Mouse (Mus musculus): ENCODE data around the gene Gapvd1. TPM values are rescaled to one million over a fixed set of nuclear protein-coding genes. Genes with fewer than 3 reads are reported as not detected.

Gene Gapvd1
- total RNA-seq, 2 experiments from 2014 or later, result 45.7 to 48.1 TPM

DNA sequence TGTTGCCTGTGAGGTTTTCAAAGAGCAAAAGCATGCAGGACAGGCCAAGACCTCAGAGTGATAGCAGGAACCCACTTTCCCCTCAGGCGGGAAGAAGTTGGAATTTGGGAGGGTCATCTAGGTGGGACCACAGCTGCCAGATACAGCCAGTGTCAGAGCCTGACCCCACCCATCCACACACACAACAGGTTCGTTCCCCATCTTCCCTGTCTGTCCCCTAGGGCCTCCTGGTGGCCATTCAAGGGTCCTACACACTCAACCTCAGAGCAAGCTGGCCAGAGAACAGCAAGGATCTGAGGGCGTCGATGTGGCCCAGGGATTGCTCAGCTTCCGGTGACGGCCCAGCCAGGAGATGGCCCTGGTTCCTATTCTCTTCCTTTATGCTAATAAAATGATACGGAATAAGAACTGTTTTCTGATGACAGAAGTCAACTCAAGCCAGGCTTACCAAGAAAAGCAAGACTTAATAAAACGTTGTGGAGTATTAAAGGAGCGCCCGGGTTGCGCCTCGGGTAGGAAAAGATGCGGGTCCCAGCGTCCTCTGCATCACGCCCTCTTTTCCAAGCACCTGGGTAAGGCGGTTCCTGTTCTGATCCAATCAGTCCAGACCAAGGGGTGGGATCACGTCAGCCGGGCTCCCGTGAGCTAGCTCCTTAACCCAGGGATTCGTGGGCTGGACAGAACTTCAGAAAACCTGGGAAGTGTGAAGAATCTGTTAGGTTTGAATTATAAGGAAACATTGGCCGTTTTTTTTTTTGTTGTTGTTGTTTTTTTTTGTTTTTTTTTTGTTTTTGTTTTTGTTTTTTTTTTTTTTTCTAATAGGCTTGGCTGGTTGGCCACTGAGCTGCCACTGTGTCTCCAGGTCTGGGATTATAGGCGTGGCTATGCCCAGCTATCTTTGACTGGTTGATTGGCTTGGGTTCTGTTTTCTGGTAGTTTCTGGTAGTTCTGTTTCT, 110.2 kb downstream of the Gapvd1 start:
- peak in 1 of 2 experiments; percentile 46 for DNase-seq
- intact Hi-C loops (cut with DNase I), result loop anchor here (5.0 to 10.0 kb wide), 2 partner anchors 240 to 898 kb away; partner anchors contain the start of gene Mapkap1

DNA sequence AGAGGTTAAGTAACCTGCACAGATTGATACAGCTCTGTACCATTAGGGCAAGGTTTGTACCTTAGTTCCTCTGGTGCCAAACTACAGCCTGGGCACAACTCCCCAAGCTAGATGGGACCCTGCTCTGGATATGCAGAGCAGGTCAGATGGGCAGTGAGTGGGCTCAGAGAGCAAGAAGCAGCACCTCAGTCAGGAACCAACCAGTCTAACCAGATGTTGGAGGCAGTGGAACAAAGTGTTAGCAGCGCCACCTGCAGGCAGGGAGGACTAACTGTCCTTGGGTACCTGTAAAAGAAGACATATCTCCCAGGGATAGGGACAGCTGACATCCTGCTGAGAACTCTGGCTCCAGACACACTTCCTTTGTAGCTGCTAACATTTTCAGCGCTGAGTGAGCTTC, 112.7 kb downstream of the Gapvd1 start:
- DNase-seq, result no peak
- intact Hi-C loops (cut with DNase I), result loop anchor here (5.0 to 10.0 kb wide), 2 partner anchors 238 to 895 kb away; partner anchors contain the start of gene Mapkap1

DNA sequence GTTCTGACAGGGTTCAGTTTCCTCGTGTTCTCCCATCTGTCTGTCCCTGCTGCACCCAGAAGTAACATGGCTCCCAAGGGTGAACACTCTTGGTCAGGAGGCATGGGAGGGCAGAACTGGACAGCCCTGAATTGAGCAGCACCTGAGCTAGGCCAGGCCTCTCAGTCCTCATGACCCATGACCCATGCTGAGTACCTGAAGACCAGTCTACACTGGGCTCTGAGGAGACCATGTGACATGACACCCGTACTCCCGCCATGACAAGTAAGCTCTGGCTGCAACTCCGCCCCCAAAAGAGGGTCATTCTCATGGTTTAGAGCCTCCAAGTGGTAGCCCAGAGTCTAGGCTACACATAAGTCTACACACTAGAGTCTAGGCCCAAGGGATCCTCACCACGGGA, 115.3 kb downstream of the Gapvd1 start:
- intact Hi-C loops (cut with DNase I), result loop anchor here (2.0 to 10.0 kb wide), 7 partner anchors 102 to 892 kb away; partner anchors contain the start of genes Mapkap1 and Pbx3

DNA sequence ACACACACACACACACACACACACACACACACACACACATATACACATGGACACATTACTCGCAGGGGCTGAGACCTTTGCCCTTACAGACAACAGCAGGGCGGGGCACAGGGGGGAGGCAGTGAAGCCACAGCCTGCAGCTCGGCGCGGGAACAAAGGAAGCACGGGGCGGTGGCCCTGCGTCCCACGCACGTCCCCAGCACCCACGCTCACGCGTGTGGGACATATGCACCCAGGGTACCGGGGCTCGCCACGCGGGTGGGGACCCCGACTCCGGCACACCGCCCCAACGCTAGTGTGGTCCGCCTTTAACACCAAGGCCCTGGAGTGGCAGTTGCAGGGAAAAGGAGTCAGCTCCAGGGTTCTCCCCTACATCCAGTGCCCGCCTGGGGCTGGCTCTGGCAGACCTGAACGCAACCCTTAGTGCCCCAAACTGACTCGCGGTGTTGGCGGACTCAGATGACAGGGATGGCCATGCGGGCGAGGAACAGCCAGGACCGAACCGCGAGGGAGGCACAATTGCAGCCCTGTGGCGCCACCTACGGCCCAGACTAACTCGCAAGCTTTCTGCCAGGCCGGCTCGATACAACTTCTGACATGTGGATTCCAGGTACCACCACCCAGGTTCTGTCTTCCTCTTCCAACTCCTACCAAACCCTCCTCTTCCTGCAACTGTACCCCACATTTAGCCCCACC, 115.9 kb downstream of the Gapvd1 start:
- intact Hi-C loops (cut with DNase I), result loop anchor here (2.0 to 10.0 kb wide), 5 partner anchors 102 to 817 kb away; partner anchors contain the start of gene Pbx3
- DNase-seq, result peak; percentile 90 to 93

More for the DNA sequence above, 115.3 kb downstream of the Gapvd1 start:
- no peak for DNase-seq

DNA sequence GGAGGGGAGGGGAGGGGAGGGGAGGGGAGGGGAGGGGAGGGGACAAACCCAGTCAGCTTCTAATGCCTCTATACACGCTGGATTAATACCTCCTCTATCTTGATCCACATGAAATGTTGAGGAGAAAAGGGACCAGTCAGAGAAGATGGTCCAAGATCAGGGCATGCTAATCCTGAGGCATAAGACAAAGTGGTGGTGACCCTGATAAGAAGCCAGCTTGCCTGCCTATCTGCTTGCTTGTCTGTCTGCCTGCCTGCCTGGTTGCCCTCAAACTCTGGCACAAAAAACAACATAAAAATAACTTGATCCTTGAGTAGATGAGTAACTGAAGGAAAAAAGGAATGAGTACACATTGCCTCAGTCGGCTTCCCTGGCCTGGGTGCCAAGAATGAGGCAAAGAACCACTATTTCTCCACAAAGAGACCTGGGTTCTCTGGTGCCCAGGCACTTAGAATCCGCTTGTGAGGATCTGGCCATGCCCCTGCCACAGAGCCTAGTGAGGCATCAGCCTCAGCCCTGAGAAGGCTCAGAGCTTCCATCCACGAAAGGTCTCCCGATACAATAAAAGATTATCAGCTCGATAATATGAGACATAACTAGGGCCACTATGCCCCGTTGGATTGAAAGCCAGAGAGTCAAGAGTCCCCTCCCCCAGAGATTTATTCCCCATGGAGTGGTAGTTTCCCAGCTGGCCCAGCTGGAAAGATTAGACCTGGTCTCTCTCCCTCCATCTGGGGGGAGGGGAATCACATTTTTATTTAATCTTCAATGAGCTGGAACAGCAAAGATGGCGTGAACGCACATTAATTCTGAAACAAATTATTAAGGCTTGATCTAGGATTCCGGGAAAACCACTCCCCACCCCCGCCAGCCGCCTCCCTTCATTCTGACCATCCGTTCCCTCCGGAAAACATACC, 119.5 kb downstream of the Gapvd1 start:
- intact Hi-C loops (cut with DNase I), result loop anchor here (5.0 to 10.0 kb wide), 4 partner anchors 98 to 813 kb away; partner anchors contain the start of gene Pbx3
- no peak for DNase-seq

DNA sequence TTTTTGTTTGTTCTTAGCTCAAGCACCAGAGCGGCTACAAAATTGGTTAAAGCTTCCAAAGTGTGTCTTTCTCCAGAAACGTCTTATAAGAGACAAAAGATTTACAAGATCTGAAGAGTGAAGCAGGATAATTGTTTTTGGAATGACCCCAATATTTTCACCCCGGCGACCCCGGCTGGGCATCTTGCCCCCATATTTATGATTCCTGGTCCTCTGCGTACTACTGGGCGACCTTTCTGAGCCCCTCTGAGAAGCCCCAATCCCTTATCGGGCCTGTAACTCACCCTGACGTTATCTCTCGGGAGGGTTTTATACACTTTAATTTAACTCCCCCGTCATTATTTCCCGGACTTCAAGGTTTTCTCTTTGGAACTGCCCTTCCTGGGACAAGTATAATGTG, 123.0 kb downstream of the Gapvd1 start:
- no peak for DNase-seq
- intact Hi-C loops (cut with DNase I), result loop anchor here (10.0 kb wide), 1 partner anchor 257 kb away; the partner anchor contains the start of gene Pbx3

DNA sequence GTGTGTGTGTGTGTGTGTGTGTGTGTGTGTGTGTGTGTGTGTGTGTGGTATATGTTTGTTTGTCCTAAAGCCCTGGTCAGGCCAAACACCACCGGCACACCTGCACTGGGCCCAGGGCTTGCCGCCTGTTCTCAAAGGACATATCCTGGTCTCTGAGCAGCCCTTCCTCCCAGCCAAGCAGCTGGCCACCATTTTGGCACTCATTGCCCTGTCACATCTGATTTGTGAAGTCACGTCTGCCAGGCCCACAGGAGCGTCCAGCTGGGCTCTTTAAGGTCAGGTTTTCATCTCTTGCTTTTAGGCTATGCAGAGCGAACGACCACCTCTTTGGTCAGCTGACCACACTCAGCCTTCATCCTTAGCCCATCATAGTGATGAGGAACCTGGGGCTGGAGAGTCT, 124.6 kb downstream of the Gapvd1 start:
- intact Hi-C loops (cut with DNase I), result loop anchor here (10.0 kb wide), 1 partner anchor 256 kb away; the partner anchor contains the start of gene Pbx3
- DNase-seq, result no peak

DNA sequence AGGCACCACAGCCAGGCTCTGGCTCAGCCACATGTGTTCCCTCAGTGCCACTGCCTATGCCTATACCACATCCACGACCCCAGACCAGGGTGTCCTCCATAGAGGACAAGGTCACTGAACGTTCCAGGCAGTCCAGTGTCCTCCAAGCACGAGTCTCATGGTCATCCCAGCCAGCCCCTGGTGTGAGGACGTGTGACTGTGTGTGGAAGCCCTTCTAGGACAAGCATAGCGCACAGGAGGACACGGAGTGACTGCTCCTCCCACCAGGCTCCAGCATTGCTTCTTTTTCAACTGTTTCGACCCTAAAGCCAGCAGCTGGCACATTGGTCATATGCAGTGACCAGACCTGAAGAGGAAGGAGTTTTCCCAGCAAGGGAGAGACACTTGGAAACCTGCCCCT, 125.3 kb downstream of the Gapvd1 start:
- no peak for DNase-seq
- intact Hi-C loops (cut with DNase I), result loop anchor here (10.0 kb wide), 1 partner anchor 255 kb away; the partner anchor contains the start of gene Pbx3

DNA sequence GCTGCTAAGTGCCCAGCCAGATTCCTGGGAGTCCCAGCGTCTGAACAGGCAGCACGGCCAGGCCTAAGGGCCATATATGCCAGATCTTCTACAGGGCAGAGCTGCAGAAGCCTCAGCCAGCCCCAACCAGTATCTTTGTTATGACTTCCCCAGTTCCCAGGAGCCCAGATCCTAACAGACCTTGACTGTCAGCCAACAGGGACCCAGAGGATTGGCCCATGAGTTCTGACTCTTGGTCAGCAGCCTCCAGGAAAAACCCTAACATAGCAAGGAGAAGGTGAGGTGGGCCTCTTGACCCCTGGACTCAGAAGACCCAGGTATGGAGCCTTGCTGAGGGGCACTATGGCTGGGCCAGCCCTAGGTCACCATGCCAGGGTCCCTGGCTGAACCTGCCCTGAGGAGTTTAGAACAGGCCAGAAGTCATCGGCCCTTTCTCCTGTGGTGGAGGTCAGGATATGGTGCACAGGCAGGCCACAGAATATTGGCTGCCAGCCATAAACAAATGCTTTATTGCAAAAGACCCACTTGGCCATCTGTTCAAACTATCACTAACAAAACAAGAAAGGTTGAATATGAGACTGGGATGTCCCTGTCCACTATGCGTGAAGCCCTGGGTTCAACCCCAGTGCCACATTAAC, 126.0 kb downstream of the Gapvd1 start:
- intact Hi-C loops (cut with DNase I), result no loop called here
- peak in 1 of 2 experiments; percentile 44 for DNase-seq

DNA sequence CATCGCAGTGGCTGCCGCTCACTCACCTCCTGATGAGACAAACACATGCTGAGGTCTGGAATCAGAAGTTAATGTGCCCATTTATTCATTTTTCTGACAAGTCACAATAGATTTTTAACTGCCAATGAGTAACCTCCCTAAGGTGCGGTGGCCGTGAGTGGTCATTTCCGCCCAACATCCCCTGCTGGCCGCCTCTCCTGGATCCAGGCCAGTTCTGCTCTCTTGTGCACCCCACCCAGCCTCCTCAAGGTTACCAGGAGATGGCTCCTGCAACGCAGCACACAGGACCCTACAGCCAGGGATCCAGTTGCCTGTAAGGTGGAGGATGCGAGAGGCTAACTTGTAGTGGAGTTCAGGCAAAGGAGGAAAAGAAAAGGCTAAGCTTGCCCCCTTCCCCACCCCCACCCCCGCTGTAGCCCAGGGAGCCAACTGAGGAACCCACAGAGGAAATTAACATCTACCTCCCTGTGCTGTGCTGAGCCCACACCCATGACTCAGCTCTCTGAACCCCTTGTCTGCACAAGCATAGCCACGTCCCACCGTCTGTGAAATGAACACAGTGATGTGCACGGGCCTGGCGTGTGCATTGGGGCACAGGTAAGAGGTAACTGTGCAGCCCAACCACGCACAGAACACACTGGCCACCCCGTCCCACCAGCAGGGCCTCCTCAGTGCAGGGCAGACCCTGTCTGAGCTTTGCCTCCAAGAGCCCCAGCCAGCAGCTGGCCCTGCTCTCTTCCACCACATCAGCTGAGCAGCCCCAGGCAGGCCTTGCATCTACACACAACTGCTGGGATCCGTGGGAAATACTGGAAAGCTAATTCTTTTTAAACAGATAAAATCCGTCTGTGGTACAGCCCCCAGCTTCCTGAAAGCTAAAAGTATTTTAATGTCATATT, 127.5 kb downstream of the Gapvd1 start:
- intact Hi-C loops (cut with DNase I), result no loop called here
- DNase-seq, result peak in 1 of 2 experiments; percentile 37

Other genes with a start within 250 kb of the Gapvd1 start
- gene Hspa5, start 16.7 kb upstream of the Gapvd1 start, total RNA-seq (2021), result 100 to 1,000 TPM; 390 to 403 TPM
- 10 to 100 TPM; 13.0 to 16.7 TPM for gene Rabepk, start 44.7 kb upstream of the Gapvd1 start, total RNA-seq (2021)
- 10 to 100 TPM; 56.1 to 62.8 TPM for gene Fbxw2, start 71.1 kb upstream of the Gapvd1 start, total RNA-seq (2021)
- gene Gm34653, start 77.8 kb upstream of the Gapvd1 start, total RNA-seq (2021), result not detected
- under 1 TPM; 0.31 to 0.77 TPM for gene Cutal, start 119.2 kb upstream of the Gapvd1 start, total RNA-seq (2021)
- 10 to 100 TPM; 15.7 to 18.6 TPM for gene Psmd5, start 119.7 kb upstream of the Gapvd1 start, total RNA-seq (2021)
- gene Phf19, start 158.8 kb upstream of the Gapvd1 start, total RNA-seq (2021), result 1 to 10 TPM; 3.5 to 3.8 TPM
- gene Traf1, start 206.5 kb upstream of the Gapvd1 start, total RNA-seq (2021), result 1 to 10 TPM; 1.3 to 1.8 TPM